Mouse (Mus musculus) midbrain, embryonic 15.5 days (tissue): ENCODE measurements at regions not wholly inside any gene's neighbourhood (a gene's known extent, or its start where the extent isn't known, plus 50 kb on each side); places are given as distances from the start of the nearest gene placed in this dataset.

Experiments used
- ATAC-seq: fragments of 200-750 bp; cut with Nextera tagmentation; replicated peaks from 2 replicates; pipeline ENCODE4 v1.8.0; 2017; ENCODE audit warnings: moderate TSS enrichment
- H3K27ac ChIP-seq: fragments of 300-500 bp; sonication (generic); 2 replicates; pipeline ENCODE4 v1.5.1; 2015; ENCODE audit warnings: mild to moderate bottlenecking, inconsistent platforms
- H3K27me3 ChIP-seq: fragments of 300-500 bp; sonication (generic); replicated peaks from 2 replicates; pipeline ENCODE4 v1.6.1; 2015; ENCODE audit warnings: inconsistent platforms
- H3K36me3 ChIP-seq: fragments of 300-500 bp; sonication (generic); replicated peaks from 2 replicates; pipeline ENCODE4 v1.6.1; 2015; ENCODE audit warnings: inconsistent platforms
- H3K4me1 ChIP-seq: fragments of 300-500 bp; sonication (generic); 2 replicates; pipeline ENCODE4 v1.6.1; 2015; ENCODE audit warnings: inconsistent platforms
- H3K4me2 ChIP-seq: fragments of 300-500 bp; sonication (generic); 2 replicates; pipeline ENCODE4 v1.6.1; 2015; ENCODE audit warnings: inconsistent platforms, mild to moderate bottlenecking, moderate library complexity
- H3K4me3 ChIP-seq: fragments of 300-500 bp; sonication (generic); 2 replicates; pipeline ENCODE4 v1.5.1; 2015; ENCODE audit warnings: mild to moderate bottlenecking, inconsistent platforms
- H3K9ac ChIP-seq: fragments of 300-500 bp; sonication (generic); 2 replicates; pipeline ENCODE4 v1.6.1; 2015; ENCODE audit warnings: mild to moderate bottlenecking, inconsistent platforms
- H3K9me3 ChIP-seq: fragments of 300-500 bp; sonication (generic); 2 replicates; pipeline ENCODE4 v1.6.1; 2016; ENCODE audit warnings: inconsistent platforms
- WGBS: fragments of 180-500 bp; shearing (Covaris S2); methylation state at CpG from one replicate; pipeline ENCODE4 v1.1.7; 2015; ENCODE audit warnings: mixed read lengths; 5-methylcytosine and 5-hydroxymethylcytosine counted together

- H3K27me3 ChIP-seq: no peaks in the 10 kb centered on the region
- 77% methylated on average over 3 of the region's 3 CpGs for WGBS
- no peak overlapping the region for H3K4me2 ChIP-seq
- no peaks in the 10 kb centered on the region for H3K4me1 ChIP-seq
- H3K4me3 ChIP-seq: no peak overlapping the region
- H3K27ac ChIP-seq: no peak overlapping the region
- H3K36me3 ChIP-seq: no peaks in the 10 kb centered on the region
- ATAC-seq: no peak
- no peak overlapping the region for H3K9ac ChIP-seq
- H3K9me3 ChIP-seq: no peaks in the 10 kb centered on the region
Observed at GRCm38 (mm10) chr4:95462476-95462875, 94.8 kb upstream of the Fggy start.

- Histone ChIP-seq H3K27ac (no peak overlapping the region), H3K27me3 (no peaks in the 10 kb centered on the region), H3K4me3 (no peak overlapping the region), H3K4me1 (no peaks in the 10 kb centered on the region), H3K9ac (no peak overlapping the region), H3K9me3 (no peaks in the 10 kb centered on the region), H3K4me2 (no peak overlapping the region), H3K36me3 (no peaks in the 10 kb centered on the region)
- WGBS: 80% methylated on average over 8 of the region's 8 CpGs
- no peak for ATAC-seq
Observed at GRCm38 (mm10) chr4:95463082-95463825, 94.1 kb upstream of the Fggy start.

GRCm38 (mm10) chr4:95466647-95467046, 90.7 kb upstream of the Fggy start:
- WGBS: 65% methylated on average over 2 of the region's 2 CpGs
- no peak overlapping the region for H3K4me3 ChIP-seq
- H3K36me3 ChIP-seq: no peaks in the 10 kb centered on the region
- no peak overlapping the region for H3K9ac ChIP-seq
- H3K4me2 ChIP-seq: no peak overlapping the region
- no peaks in the 10 kb centered on the region for H3K4me1 ChIP-seq
- no peak overlapping the region for H3K27ac ChIP-seq
- ATAC-seq: no peak
- no peaks in the 10 kb centered on the region for H3K9me3 ChIP-seq
- no peaks in the 10 kb centered on the region for H3K27me3 ChIP-seq

GRCm38 (mm10) chr4:95467526-95467925, 89.8 kb upstream of the Fggy start:
- WGBS: 83% methylated on average over 2 of the region's 2 CpGs
- H3K36me3 ChIP-seq: no peaks in the 10 kb centered on the region
- H3K27ac ChIP-seq: no peak overlapping the region

GRCm38 (mm10) chr4:95474726-95475406, 82.4 kb upstream of the Fggy start:
- WGBS: 77% methylated on average over 5 of the region's 5 CpGs
- Histone ChIP-seq H3K4me2 (no peak overlapping the region), H3K27ac (no peak overlapping the region), H3K4me3 (no peak overlapping the region), H3K9me3 (no peaks in the 10 kb centered on the region), H3K4me1 (no peaks in the 10 kb centered on the region), H3K9ac (no peak overlapping the region), H3K36me3 (no peaks in the 10 kb centered on the region), H3K27me3 (no peaks in the 10 kb centered on the region)
- no peak for ATAC-seq

More at GRCm38 (mm10) chr4:95467526-95467925, 89.8 kb upstream of the Fggy start:
- Histone ChIP-seq H3K9ac (no peak overlapping the region), H3K4me2 (no peak overlapping the region), H3K9me3 (no peaks in the 10 kb centered on the region), H3K27me3 (no peaks in the 10 kb centered on the region), H3K4me1 (no peaks in the 10 kb centered on the region), H3K4me3 (no peak overlapping the region)
- ATAC-seq: no peak

- H3K4me2 ChIP-seq: no peak overlapping the region
- no peaks in the 10 kb centered on the region for H3K4me1 ChIP-seq
- no peaks in the 10 kb centered on the region for H3K27me3 ChIP-seq
- no peak for ATAC-seq
- H3K9ac ChIP-seq: no peak overlapping the region
- no peaks in the 10 kb centered on the region for H3K36me3 ChIP-seq
- no peak overlapping the region for H3K27ac ChIP-seq
- H3K9me3 ChIP-seq: no peaks in the 10 kb centered on the region
- no peak overlapping the region for H3K4me3 ChIP-seq
- WGBS: 70% methylated on average over 12 of the region's 12 CpGs
Observed at GRCm38 (mm10) chr4:95476071-95476724, 81.1 kb upstream of the Fggy start.

GRCm38 (mm10) chr4:95483571-95483970, 73.7 kb upstream of the Fggy start:
- no peaks in the 10 kb centered on the region for H3K36me3 ChIP-seq
- H3K9ac ChIP-seq: no peak overlapping the region
- H3K4me2 ChIP-seq: no peak overlapping the region
- no peaks in the 10 kb centered on the region for H3K4me1 ChIP-seq
- no peak for ATAC-seq
- no peaks in the 10 kb centered on the region for H3K27me3 ChIP-seq
- no peak overlapping the region for H3K27ac ChIP-seq
- H3K4me3 ChIP-seq: no peak overlapping the region
- WGBS: 73% methylated on average over 6 of the region's 6 CpGs
- H3K9me3 ChIP-seq: no peaks in the 10 kb centered on the region

GRCm38 (mm10) chr4:95487323-95487722, 70.0 kb upstream of the Fggy start:
- no peaks in the 10 kb centered on the region for H3K36me3 ChIP-seq
- no peaks in the 10 kb centered on the region for H3K9me3 ChIP-seq
- WGBS: 88% methylated on average over 7 of the region's 7 CpGs
- H3K4me2 ChIP-seq: no peak overlapping the region
- no peaks in the 10 kb centered on the region for H3K27me3 ChIP-seq
- no peaks in the 10 kb centered on the region for H3K4me1 ChIP-seq
- no peak for ATAC-seq
- no peak overlapping the region for H3K9ac ChIP-seq
- no peak overlapping the region for H3K4me3 ChIP-seq
- no peak overlapping the region for H3K27ac ChIP-seq

GRCm38 (mm10) chr4:95487969-95488368, 69.3 kb upstream of the Fggy start:
- Histone ChIP-seq H3K9ac (no peak overlapping the region), H3K9me3 (no peaks in the 10 kb centered on the region), H3K4me2 (no peak overlapping the region), H3K27me3 (no peaks in the 10 kb centered on the region), H3K4me1 (no peaks in the 10 kb centered on the region), H3K4me3 (no peak overlapping the region), H3K27ac (no peak overlapping the region), H3K36me3 (no peaks in the 10 kb centered on the region)
- WGBS: 81% methylated on average over 1 of the region's 1 CpGs
- ATAC-seq: no peak

- H3K4me1 ChIP-seq: no peaks in the 10 kb centered on the region
- no peak overlapping the region for H3K4me2 ChIP-seq
- no peaks in the 10 kb centered on the region for H3K9me3 ChIP-seq
- WGBS: 85% methylated on average over 2 of the region's 2 CpGs
- H3K4me3 ChIP-seq: no peak overlapping the region
- ATAC-seq: no peak
- H3K27ac ChIP-seq: no peak overlapping the region
- no peak overlapping the region for H3K9ac ChIP-seq
- H3K27me3 ChIP-seq: no peaks in the 10 kb centered on the region
- no peaks in the 10 kb centered on the region for H3K36me3 ChIP-seq
Observed at GRCm38 (mm10) chr4:95489059-95489458, 68.2 kb upstream of the Fggy start.

- 91% methylated on average over 3 of the region's 3 CpGs for WGBS
Observed at GRCm38 (mm10) chr4:95500265-95500664, 57.0 kb upstream of the Fggy start.

GRCm38 (mm10) chr4:95501164-95501563, 56.1 kb upstream of the Fggy start:
- no peak for ATAC-seq
- no peak overlapping the region for H3K27ac ChIP-seq
- H3K36me3 ChIP-seq: no peaks in the 10 kb centered on the region
- no peak overlapping the region for H3K9ac ChIP-seq
- no peaks in the 10 kb centered on the region for H3K9me3 ChIP-seq
- no peak overlapping the region for H3K4me2 ChIP-seq
- no peak overlapping the region for H3K4me3 ChIP-seq
- no peaks in the 10 kb centered on the region for H3K4me1 ChIP-seq
- no peaks in the 10 kb centered on the region for H3K27me3 ChIP-seq
- 44% methylated on average over 2 of the region's 2 CpGs for WGBS

More at GRCm38 (mm10) chr4:95500265-95500664, 57.0 kb upstream of the Fggy start:
- no peak for ATAC-seq
- Histone ChIP-seq H3K27me3 (no peaks in the 10 kb centered on the region), H3K27ac (no peak overlapping the region), H3K4me3 (no peak overlapping the region), H3K4me1 (no peaks in the 10 kb centered on the region), H3K36me3 (no peaks in the 10 kb centered on the region), H3K9ac (no peak overlapping the region), H3K9me3 (no peaks in the 10 kb centered on the region), H3K4me2 (no peak overlapping the region)
